Mouse (Mus musculus): ENCODE results near the gene Nkain4. TPM values are rescaled to one million over a fixed set of nuclear protein-coding genes. Genes with fewer than 3 reads are reported as not detected.

Nkain4 gene
- polyA plus RNA-seq, 1 experiment from 2014 or later, result 33.5 TPM

DNA sequence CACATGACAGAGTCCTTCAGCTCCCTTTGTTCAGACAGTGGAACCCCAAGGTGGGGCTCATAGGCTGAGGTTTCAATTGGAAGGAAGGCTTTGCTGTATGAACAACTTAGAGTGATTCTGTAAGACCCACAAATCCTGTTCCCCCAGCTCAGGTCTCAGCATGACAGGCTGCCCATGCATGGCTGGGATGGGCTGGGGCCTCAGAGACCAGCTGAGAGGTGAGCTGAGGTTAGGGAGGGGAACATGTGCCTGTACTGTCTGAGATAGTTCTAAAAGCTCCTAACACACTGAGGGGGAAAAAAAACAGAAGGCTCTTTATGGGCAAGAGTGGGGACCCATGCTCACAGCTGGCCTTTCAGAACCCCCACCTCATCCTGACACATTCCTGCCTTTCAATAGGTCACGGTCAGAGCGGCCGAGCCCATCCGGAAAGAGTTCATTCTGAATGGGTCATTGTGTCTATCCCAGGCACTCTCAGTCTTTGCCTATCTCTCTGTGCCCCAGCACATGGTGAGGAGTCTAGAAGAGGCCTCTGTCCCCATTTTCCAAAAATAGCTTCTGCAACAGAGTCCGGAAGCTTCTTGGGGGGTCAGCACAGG, 33.0 kb upstream of the Nkain4 start:
- no peaks in the 10 kb centered on the region for H3K27me3 ChIP-seq (ENCODE audit: control insufficient read depth, insufficient read depth, low read length)
- no peaks in the 10 kb centered on the region for H3K4me1 ChIP-seq (replicated peaks; ENCODE audit: control insufficient read depth, insufficient read depth, low read length)
- H3K36me3 ChIP-seq (ENCODE audit: control insufficient read depth, insufficient read depth, low read length), result no peaks in the 10 kb centered on the region
- H3K4me2 ChIP-seq (ENCODE audit: low read depth, low read length, severe bottlenecking), result no peak overlapping the region
- WGBS, result 49% methylated on average over 5 of the region's 5 CpGs
- H3K27ac ChIP-seq (ENCODE audit: low read depth, low read length), result no peak overlapping the region
- no peak for DNase-seq (ENCODE audit: low spot score)
- peak; percentile 36; the same call in 1 of the 2 replicates for ATAC-seq (replicated peaks; ENCODE audit: low FRiP score)
- H3K9ac ChIP-seq (ENCODE audit: low read length), result no peak overlapping the region
- H3K4me3 ChIP-seq (ENCODE audit: low read depth, low read length), result no peak overlapping the region
- no peaks in the 10 kb centered on the region for H3K9me3 ChIP-seq (ENCODE audit: control insufficient read depth, low read length)

DNA sequence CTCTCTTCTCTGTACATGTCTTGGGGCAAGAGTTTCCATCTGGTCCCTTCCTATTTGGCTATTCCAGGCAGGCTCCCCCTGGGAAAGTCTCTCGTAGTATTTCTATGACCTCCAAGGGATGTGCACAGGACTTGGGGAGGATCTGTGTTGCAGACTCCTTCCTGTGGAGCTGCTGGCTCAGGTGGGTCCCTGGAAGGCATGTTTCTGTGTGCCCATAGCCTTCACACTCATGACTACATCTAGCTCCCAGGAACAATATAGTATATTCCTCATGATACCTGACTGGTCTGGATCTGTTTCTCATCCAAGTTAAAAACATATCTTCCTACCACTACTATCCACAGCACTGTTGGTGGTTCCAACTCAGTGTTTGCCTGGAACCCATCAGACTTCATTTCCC, 32.5 kb upstream of the Nkain4 start:
- Histone ChIP-seq H3K9ac (ENCODE audit: low read length) (no peak overlapping the region), H3K27me3 (ENCODE audit: control insufficient read depth, insufficient read depth, low read length) (no peaks in the 10 kb centered on the region), H3K36me3 (ENCODE audit: control insufficient read depth, insufficient read depth, low read length) (peaks cover 1% of the 10 kb centered on the region), H3K4me3 (ENCODE audit: low read depth, low read length) (no peak overlapping the region), H3K4me2 (ENCODE audit: low read depth, low read length, severe bottlenecking) (no peak overlapping the region), H3K9me3 (ENCODE audit: control insufficient read depth, low read length) (no peaks in the 10 kb centered on the region), H3K4me1 (replicated peaks; ENCODE audit: control insufficient read depth, insufficient read depth, low read length) (no peaks in the 10 kb centered on the region), H3K27ac (ENCODE audit: low read depth, low read length) (no peak overlapping the region)
- no peak for DNase-seq (ENCODE audit: low spot score)
- no peak for ATAC-seq (replicated peaks; ENCODE audit: low FRiP score)
- 85% methylated on average over 1 of the region's 1 CpGs for WGBS

DNA sequence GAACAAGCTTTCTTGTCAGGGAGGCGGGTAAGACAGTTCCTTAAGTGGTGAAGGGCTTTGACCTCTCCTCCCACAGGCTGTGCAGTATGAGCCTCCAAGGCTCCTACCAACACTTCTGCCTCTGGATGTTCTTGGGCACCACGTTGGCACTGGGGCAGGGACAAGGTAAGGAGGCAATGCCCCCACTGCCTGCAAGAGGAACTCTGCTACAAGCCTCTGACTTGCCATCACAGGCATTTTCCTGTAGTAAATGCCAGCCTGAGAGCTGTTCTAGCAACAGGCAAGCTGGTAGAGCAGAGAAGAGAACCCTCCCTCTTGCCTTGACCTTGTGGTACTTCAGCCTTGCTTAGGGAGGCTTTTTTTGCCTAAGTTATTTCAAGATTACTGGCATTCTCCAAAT, 31.9 kb upstream of the Nkain4 start, which contains the start of gene Col20a1:
TSS of gene Col20a1 (plus strand) at position 87 of the 400 bp plus-strand sequence.
- Histone ChIP-seq H3K36me3 (ENCODE audit: control insufficient read depth, insufficient read depth, low read length) (peaks cover 7% of the 10 kb centered on the region), H3K4me1 (replicated peaks; ENCODE audit: control insufficient read depth, insufficient read depth, low read length) (no peaks in the 10 kb centered on the region), H3K4me3 (ENCODE audit: low read depth, low read length) (no peak within 1 kb of the TSS), H3K9me3 (ENCODE audit: control insufficient read depth, low read length) (no peaks in the 10 kb centered on the region), H3K27me3 (ENCODE audit: control insufficient read depth, insufficient read depth, low read length) (no peaks in the 10 kb centered on the region), H3K4me2 (ENCODE audit: low read depth, low read length, severe bottlenecking) (no peak within 1 kb of the TSS), H3K27ac (ENCODE audit: low read depth, low read length) (no peak within 1 kb of the TSS), H3K9ac (ENCODE audit: low read length) (no peak within 1 kb of the TSS)
- 70% methylated on average over 2 of the region's 2 CpGs for WGBS
- no peak for DNase-seq (ENCODE audit: low spot score)
- ATAC-seq (replicated peaks; ENCODE audit: low FRiP score), result no peak

DNA sequence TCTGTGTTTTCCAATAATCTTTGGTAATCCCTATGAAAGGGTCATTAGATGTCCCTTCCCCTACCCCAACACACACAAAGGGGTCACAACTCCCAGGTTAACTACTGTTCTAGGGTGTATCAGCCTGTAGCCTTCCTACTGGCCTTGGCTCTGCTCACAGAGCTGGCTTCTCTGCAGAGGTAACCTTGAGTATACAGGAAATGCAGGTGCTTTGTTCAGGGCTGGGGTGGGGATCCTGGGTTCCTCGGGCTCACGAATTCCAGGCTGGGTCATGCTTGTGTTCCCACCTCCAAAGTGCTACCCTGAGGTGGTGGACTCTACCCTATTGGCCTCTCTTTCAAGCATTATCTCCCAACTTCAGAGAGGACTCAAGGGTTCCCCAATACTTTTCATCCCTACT, 31.1 kb upstream of the Nkain4 start:
- no peak for ATAC-seq (replicated peaks; ENCODE audit: low FRiP score)
- DNase-seq (ENCODE audit: low spot score), result no peak
- H3K9me3 ChIP-seq (ENCODE audit: control insufficient read depth, low read length), result no peaks in the 10 kb centered on the region
- no peaks in the 10 kb centered on the region for H3K4me1 ChIP-seq (replicated peaks; ENCODE audit: control insufficient read depth, insufficient read depth, low read length)
- no peaks in the 10 kb centered on the region for H3K27me3 ChIP-seq (ENCODE audit: control insufficient read depth, insufficient read depth, low read length)
- H3K4me2 ChIP-seq (ENCODE audit: low read depth, low read length, severe bottlenecking), result no peak overlapping the region
- H3K36me3 ChIP-seq (ENCODE audit: control insufficient read depth, insufficient read depth, low read length), result peaks cover 8% of the 10 kb centered on the region
- H3K4me3 ChIP-seq (ENCODE audit: low read depth, low read length), result no peak overlapping the region
- 93% methylated on average over 2 of the region's 2 CpGs for WGBS
- no peak overlapping the region for H3K27ac ChIP-seq (ENCODE audit: low read depth, low read length)
- H3K9ac ChIP-seq (ENCODE audit: low read length), result no peak overlapping the region

DNA sequence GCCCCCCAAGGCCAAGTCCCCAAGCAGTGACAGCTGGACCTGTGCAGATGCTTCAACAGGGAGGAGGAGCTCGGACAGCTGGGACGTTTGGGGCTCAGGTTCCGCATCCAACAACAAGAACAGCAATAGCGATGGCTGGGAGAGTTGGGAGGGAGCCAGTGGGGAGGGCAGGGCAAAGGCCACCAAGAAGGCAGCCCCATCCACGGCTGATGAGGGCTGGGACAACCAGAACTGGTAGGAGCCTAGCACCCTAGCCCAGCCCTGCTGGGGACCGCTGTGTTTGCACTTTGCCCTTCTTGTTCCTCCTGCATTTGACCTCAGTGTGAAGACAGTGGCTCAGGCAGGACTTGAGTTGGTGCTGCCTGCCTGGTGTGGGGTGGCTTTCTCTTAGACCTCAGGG, 26.6 kb upstream of the Nkain4 start:
- ATAC-seq (replicated peaks; ENCODE audit: low FRiP score), result no peak
- H3K36me3 ChIP-seq (ENCODE audit: control insufficient read depth, insufficient read depth, low read length), result peaks cover 24% of the 10 kb centered on the region
- WGBS, result 83% methylated on average over 6 of the region's 6 CpGs

DNA sequence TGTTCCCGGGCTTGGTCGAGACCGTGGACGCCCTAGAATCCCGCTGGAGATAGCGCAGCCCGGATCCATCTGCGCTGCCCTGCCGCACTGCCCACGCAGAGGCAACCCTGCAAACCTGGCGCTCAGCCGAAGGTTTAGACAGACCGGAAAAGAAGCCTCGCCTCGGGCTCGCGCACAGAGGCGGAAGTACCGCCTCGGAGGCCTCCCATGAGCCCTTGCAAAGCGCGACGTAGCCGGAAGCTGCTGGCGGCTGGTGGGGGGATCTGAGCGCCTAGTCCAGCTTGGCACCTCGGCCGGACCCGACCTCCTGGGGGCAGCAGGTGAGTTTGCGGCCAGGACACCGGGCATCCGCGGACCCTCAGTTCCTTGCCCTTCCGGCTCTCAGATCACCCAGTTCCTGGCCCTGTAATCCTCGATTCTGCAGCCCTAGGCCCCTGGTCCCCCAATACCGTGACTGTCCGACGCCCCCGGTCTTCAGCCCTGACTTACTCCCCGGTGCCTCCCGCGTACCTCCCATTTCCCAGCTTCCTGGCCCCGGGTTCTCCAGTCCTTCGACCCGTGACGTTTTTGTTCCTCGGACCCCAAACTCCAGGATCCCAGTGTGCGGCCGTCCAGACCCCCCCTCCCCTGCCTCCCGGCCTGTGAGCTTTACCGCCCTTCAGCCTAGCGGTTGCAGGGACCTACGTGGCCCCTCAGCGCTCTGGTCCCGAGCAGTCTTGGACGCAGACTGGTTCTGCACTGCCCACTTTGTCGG, 12.7 kb upstream of the Nkain4 start, which contains the start of gene Arfgap1:
TSS of gene Arfgap1 (plus strand) at position 216 of the 754 bp plus-strand sequence.
- peak within 1 kb of the TSS; percentile 58; the same call in 1 of the 2 replicates for H3K27ac ChIP-seq (ENCODE audit: low read depth, low read length)
- ATAC-seq (replicated peaks; ENCODE audit: low FRiP score) (peak; percentile 88), DNase-seq (ENCODE audit: low spot score) (peak; percentile 91)
- H3K9ac ChIP-seq (ENCODE audit: low read length), result peak within 1 kb of the TSS; percentile 92
- H3K4me3 ChIP-seq (ENCODE audit: low read depth, low read length), result peak within 1 kb of the TSS; percentile 87
- H3K4me2 ChIP-seq (ENCODE audit: low read depth, low read length, severe bottlenecking), result peak within 1 kb of the TSS; percentile 95
- peaks cover 7% of the 10 kb centered on the region for H3K36me3 ChIP-seq (ENCODE audit: control insufficient read depth, insufficient read depth, low read length)
- H3K9me3 ChIP-seq (ENCODE audit: control insufficient read depth, low read length), result no peaks in the 10 kb centered on the region
- no peaks in the 10 kb centered on the region for H3K4me1 ChIP-seq (replicated peaks; ENCODE audit: control insufficient read depth, insufficient read depth, low read length)
- under 1% methylated on average over 57 of the region's 57 CpGs for WGBS
- H3K27me3 ChIP-seq (ENCODE audit: control insufficient read depth, insufficient read depth, low read length), result no peaks in the 10 kb centered on the region

More for the DNA sequence above, 26.6 kb upstream of the Nkain4 start:
- no peaks in the 10 kb centered on the region for H3K27me3 ChIP-seq (ENCODE audit: control insufficient read depth, insufficient read depth, low read length)
- H3K4me2 ChIP-seq (ENCODE audit: low read depth, low read length, severe bottlenecking), result no peak overlapping the region
- H3K4me3 ChIP-seq (ENCODE audit: low read depth, low read length), result no peak overlapping the region
- H3K9me3 ChIP-seq (ENCODE audit: control insufficient read depth, low read length), result no peaks in the 10 kb centered on the region
- H3K4me1 ChIP-seq (replicated peaks; ENCODE audit: control insufficient read depth, insufficient read depth, low read length), result no peaks in the 10 kb centered on the region
- no peak overlapping the region for H3K9ac ChIP-seq (ENCODE audit: low read length)
- no peak overlapping the region for H3K27ac ChIP-seq (ENCODE audit: low read depth, low read length)
- DNase-seq (ENCODE audit: low spot score), result no peak

DNA sequence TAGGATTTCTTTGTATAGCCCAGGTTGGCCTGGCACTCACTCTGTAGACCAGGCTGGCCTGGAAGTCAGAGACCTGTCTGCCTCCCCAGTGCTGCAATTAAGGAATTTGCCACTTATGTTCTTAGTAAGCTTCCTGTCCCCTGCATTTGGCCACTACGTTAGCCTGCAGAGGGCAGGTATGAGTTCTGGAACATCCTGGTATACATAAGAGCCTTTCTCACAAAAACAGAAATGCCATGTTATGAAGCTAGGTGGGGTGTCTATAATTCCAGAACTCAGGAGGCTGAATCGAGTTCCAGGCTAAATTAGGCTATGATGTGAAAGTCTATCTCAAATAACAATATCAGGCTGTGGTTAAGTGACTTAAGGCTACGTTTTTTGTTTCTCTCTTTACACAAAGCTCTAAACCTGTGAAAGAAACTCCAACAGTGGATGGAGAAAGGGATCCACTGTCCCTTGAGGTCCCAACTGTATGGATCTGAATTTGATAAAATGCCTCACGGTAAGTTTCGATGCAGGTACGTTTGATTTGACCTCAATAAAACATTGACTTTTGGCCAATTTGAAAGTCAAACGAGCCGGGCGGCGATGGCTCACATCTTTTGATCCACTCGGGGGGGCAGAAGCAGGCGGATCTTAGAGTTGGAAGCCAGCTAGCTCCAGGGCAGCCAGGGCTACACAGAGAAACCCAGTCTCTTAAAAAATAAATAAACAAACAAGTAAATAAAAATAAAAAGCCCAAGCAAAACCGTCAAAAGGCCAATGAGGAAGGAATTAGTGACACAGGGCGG, 11.8 kb upstream of the Nkain4 start:
- Histone ChIP-seq H3K4me3 (ENCODE audit: low read depth, low read length) (peak overlapping the region; percentile 87), H3K4me2 (ENCODE audit: low read depth, low read length, severe bottlenecking) (peak overlapping the region; percentile 95), H3K27me3 (ENCODE audit: control insufficient read depth, insufficient read depth, low read length) (no peaks in the 10 kb centered on the region), H3K36me3 (ENCODE audit: control insufficient read depth, insufficient read depth, low read length) (peaks cover 3% of the 10 kb centered on the region), H3K9ac (ENCODE audit: low read length) (peak overlapping the region; percentile 92), H3K4me1 (replicated peaks; ENCODE audit: control insufficient read depth, insufficient read depth, low read length) (no peaks in the 10 kb centered on the region), H3K9me3 (ENCODE audit: control insufficient read depth, low read length) (no peaks in the 10 kb centered on the region), H3K27ac (ENCODE audit: low read depth, low read length) (peak overlapping the region; percentile 58; the same call in 1 of the 2 replicates)
- ATAC-seq (replicated peaks; ENCODE audit: low FRiP score) (no peak), DNase-seq (ENCODE audit: low spot score) (no peak)
- whole genome bisulfite sequencing, result 17% methylated on average over 14 of the region's 14 CpGs

DNA sequence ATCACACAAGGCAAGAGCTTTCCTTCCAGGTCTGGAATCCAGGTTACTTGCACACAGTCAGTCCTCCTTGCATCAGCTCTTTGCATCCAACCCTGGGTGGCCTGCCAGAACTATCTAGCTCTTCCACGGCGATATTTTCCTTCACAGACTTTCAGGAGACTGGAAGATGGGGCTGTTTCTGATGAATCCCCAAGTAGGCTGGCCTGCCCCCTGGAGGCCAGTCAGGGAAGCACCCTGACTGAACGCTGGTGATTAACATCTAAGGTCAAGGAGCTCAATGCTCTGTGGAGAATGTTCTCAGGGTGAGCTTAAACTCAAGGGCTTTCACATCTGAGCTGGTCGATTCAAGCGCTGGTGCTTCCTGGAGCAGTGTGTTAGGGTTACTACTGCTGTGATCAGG, 9.5 kb upstream of the Nkain4 start:
- Histone ChIP-seq H3K9me3 (ENCODE audit: control insufficient read depth, low read length) (no peaks in the 10 kb centered on the region), H3K9ac (ENCODE audit: low read length) (peak overlapping the region; percentile 20; the same call in 1 of the 2 replicates), H3K27me3 (ENCODE audit: control insufficient read depth, insufficient read depth, low read length) (no peaks in the 10 kb centered on the region), H3K4me3 (ENCODE audit: low read depth, low read length) (no peak overlapping the region), H3K27ac (ENCODE audit: low read depth, low read length) (no peak overlapping the region), H3K36me3 (ENCODE audit: control insufficient read depth, insufficient read depth, low read length) (no peaks in the 10 kb centered on the region), H3K4me2 (ENCODE audit: low read depth, low read length, severe bottlenecking) (no peak overlapping the region), H3K4me1 (replicated peaks; ENCODE audit: control insufficient read depth, insufficient read depth, low read length) (no peaks in the 10 kb centered on the region)
- WGBS, result 6% methylated on average over 5 of the region's 5 CpGs
- ATAC-seq (replicated peaks; ENCODE audit: low FRiP score) (peak; percentile 29; the same call in 1 of the 2 replicates), DNase-seq (ENCODE audit: low spot score) (peak; percentile 86)
